Mouse (Mus musculus) T-cell, adult 2 months (primary cell): ENCODE data around the gene Tmie.
"Not testable (repeated sequence)": the region's sequence is repeated elsewhere in the genome, so short reads cannot be mapped to it uniquely, and the experiment has no call there.

Source experiments
- DNase-seq: peaks from one replicate; pipeline ENCODE4 v3.0.0; 2022; ENCODE audit warnings: low spot score

Gene Tmie

DNA sequence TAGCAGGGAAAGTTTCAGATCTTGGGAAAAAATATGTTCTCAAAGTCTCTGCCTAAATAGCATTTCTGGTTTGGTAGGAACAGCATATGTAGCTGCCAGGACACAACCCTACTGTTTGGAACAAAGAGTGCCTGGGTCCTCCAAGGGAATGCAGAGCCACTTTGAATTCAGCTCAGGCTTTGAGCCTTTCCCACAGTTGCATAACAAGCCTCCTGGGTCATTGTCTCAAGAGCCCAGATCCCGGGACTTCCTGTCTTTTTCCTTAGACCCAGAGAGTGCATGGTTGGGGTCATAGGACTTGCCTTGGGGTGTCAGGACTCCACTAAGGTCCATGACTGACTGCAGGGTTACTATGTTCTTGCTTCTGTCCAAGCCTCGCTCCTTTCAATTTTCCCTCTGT lies 43.8 kb downstream of the Tmie start:
- DNase-seq: no peak

DNA sequence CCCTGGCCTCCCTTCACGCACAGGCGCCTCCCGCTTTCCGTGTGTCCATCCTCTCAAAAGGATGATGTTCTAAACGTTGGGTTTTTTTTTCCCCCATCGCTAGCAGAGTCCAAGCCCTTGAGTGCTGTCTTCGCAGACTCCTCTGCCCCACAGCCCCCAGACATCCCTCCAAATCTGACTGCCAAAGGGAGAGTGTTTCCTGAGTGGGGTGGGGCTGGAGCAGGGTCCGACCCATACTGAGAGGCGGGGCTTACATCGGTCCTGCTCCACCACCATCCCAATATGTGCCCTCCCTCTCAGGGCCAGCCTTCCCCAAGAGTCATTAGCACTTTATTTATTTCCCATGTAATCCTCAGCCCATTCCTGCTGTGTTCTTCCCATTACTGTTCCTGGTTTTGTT lies 45.0 kb downstream of the Tmie start:
- DNase-seq: no peak

GRCm38 (mm10) chr9:110834411-110834810 lies 45.5 kb downstream of the Tmie start, which contains the start of gene Prss45:
Prss45 (plus strand) TSS chr9:110834588.
- no peak for DNase-seq

DNA sequence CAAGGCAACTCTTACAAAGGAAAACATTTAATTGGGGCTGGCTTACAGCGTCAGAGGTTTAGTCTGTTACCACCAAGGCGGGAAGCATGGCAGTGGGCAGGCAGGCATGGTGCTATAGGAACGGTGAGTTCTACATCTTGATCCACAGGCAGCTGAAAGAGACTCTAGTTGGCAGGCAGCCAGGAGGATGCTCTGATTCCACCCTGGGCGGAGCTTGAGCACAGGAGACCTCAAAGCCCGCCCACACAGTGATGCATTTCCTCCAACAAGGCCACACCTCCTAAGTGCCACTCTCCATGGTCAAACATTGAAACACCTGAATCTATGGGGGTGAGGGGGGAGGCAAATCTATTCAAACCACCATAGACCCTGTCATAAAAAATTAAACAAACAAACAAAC lies 46.9 kb downstream of the Tmie start:
- DNase-seq: peak; percentile 9

DNA sequence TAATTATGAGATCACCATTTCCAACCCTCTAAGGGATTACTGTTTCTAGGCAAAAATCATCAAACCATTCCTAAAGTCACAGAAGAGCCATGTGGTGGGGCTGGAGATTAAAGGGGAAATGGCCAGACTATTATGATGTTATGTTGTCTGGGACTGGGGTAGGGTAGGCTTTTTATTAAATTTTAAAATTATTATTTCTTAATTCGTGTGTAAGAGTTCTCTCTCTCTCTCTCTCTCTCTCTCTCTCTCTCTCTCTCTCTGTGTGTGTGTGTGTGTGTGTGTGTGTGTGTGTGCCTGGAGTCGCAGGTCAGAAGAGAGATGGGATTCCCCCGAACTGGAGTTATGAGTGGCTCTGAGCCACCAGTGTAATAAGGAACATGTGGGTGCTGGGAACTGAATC lies 53.5 kb downstream of the Tmie start, which contains the start of gene Prss43:
TSS of gene Prss43 (plus strand) at position 301 of the 400 bp plus-strand sequence.
- DNase-seq: no peak

DNA sequence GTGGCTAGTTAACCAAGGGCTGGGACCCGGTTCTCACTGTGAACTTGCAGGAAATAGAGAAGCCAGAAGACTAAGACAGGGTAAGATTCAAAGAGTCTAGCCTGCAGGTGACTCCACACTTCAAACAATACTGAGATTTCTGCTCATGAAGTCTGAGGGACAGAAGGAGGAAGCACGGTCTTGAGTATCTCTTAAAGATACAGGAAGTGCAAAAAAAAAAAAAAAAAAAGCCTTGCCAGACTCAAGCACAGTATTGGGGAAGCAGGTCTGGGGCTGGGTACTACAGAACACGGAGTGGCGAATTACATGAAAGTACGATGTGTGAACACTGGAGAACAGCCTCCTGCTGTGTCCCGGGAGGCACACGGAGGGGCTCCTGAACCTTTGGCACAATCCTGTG lies 54.1 kb downstream of the Tmie start:
- DNase-seq: peak; percentile 31

GRCm38 (mm10) chr9:110825426-110825825 lies 54.5 kb downstream of the Tmie start:
- DNase-seq: no peak

GRCm38 (mm10) chr9:110821436-110821835 lies 58.5 kb downstream of the Tmie start:
- DNase-seq: no peak

GRCm38 (mm10) chr9:110820546-110820945 lies 59.4 kb downstream of the Tmie start:
- DNase-seq: not testable (repeated sequence)
